Mouse (Mus musculus): ENCODE data around the gene Hlf. TPM values are rescaled to one million over a fixed set of nuclear protein-coding genes. Genes with fewer than 3 reads are reported as not detected.
A peak's percentile ranks its signal among the peaks of the same experiment; 100 is the strongest.

Gene Hlf
- polyA plus RNA-seq (2015; fragmentation: Nextera tagmentation; extraction: Ambion mirVana), result 0.79 and 2.1 TPM in 2 replicates

- under 1% methylated on average over 40 of the region's 40 CpGs for WGBS
- H3K27ac ChIP-seq (ENCODE audit: low read length), result no peak within 1 kb of the TSS
- H3K4me3 ChIP-seq (ENCODE audit: low read length), result peak within 1 kb of the TSS; percentile 52
- H3K36me3 ChIP-seq (ENCODE audit: control insufficient read depth, insufficient read depth, low read length), result no peaks in the 10 kb centered on the region
- peak within 1 kb of the TSS; percentile 54 for H3K9ac ChIP-seq (ENCODE audit: low read depth, low read length)
- H3K4me1 ChIP-seq (ENCODE audit: control insufficient read depth, insufficient read depth, low read length), result peaks cover 13% of the 10 kb centered on the region
- ATAC-seq, result peak; percentile 96
- H3K9me3 ChIP-seq (ENCODE audit: control insufficient read depth, low read length), result no peaks in the 10 kb centered on the region
- peak within 1 kb of the TSS; percentile 96 for H3K4me2 ChIP-seq (ENCODE audit: low read depth, low read length)
- H3K27me3 ChIP-seq (replicated peaks; ENCODE audit: control insufficient read depth, insufficient read depth, low read length), result peaks cover 10% of the 10 kb centered on the region; the same call in 1 of the 2 replicates
Observed at GRCm38 (mm10) chr11:90390817-90391173, at the start of gene Hlf. Gene Hlf, minus strand, starts transcription at chr11:90390895.

- no peak for ATAC-seq
- H3K4me1 ChIP-seq (ENCODE audit: control insufficient read depth, insufficient read depth, low read length), result no peaks in the 10 kb centered on the region
- 56% methylated on average over 5 of the region's 5 CpGs for WGBS
- no peak overlapping the region for H3K4me3 ChIP-seq (ENCODE audit: low read length)
- H3K9ac ChIP-seq (ENCODE audit: low read depth, low read length), result no peak overlapping the region
- H3K36me3 ChIP-seq (ENCODE audit: control insufficient read depth, insufficient read depth, low read length), result no peaks in the 10 kb centered on the region
- H3K27me3 ChIP-seq (replicated peaks; ENCODE audit: control insufficient read depth, insufficient read depth, low read length), result no peaks in the 10 kb centered on the region
- H3K27ac ChIP-seq (ENCODE audit: low read length), result no peak overlapping the region
- H3K4me2 ChIP-seq (ENCODE audit: low read depth, low read length), result no peak overlapping the region
- H3K9me3 ChIP-seq (ENCODE audit: control insufficient read depth, low read length), result no peaks in the 10 kb centered on the region
Observed at GRCm38 (mm10) chr11:90438768-90439167, 48.1 kb upstream of the Hlf start.

DNA sequence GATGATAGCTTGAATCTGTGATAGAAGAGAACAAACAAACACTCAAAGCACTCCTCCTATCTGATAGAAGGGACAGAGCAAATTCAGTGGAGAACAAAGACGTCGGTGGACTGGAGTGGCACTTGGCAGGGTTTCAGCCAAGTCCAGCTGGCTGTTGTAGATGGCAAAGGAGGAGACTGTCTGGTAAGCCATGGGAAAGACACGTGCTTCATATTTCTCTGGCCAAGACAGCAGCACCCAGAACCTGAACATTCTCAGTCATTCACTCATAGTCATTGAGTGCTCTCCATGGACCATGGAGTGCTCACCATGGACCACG, 34.5 kb upstream of the Hlf start:
- H3K9ac ChIP-seq (ENCODE audit: low read depth, low read length), result no peak overlapping the region
- H3K4me3 ChIP-seq (ENCODE audit: low read length), result no peak overlapping the region
- H3K27ac ChIP-seq (ENCODE audit: low read length), result no peak overlapping the region
- no peaks in the 10 kb centered on the region for H3K36me3 ChIP-seq (ENCODE audit: control insufficient read depth, insufficient read depth, low read length)
- H3K4me1 ChIP-seq (ENCODE audit: control insufficient read depth, insufficient read depth, low read length), result no peaks in the 10 kb centered on the region
- ATAC-seq, result no peak
- WGBS, result 87% methylated on average over 4 of the region's 4 CpGs
- H3K27me3 ChIP-seq (replicated peaks; ENCODE audit: control insufficient read depth, insufficient read depth, low read length), result no peaks in the 10 kb centered on the region
- no peak overlapping the region for H3K4me2 ChIP-seq (ENCODE audit: low read depth, low read length)
- no peaks in the 10 kb centered on the region for H3K9me3 ChIP-seq (ENCODE audit: control insufficient read depth, low read length)

DNA sequence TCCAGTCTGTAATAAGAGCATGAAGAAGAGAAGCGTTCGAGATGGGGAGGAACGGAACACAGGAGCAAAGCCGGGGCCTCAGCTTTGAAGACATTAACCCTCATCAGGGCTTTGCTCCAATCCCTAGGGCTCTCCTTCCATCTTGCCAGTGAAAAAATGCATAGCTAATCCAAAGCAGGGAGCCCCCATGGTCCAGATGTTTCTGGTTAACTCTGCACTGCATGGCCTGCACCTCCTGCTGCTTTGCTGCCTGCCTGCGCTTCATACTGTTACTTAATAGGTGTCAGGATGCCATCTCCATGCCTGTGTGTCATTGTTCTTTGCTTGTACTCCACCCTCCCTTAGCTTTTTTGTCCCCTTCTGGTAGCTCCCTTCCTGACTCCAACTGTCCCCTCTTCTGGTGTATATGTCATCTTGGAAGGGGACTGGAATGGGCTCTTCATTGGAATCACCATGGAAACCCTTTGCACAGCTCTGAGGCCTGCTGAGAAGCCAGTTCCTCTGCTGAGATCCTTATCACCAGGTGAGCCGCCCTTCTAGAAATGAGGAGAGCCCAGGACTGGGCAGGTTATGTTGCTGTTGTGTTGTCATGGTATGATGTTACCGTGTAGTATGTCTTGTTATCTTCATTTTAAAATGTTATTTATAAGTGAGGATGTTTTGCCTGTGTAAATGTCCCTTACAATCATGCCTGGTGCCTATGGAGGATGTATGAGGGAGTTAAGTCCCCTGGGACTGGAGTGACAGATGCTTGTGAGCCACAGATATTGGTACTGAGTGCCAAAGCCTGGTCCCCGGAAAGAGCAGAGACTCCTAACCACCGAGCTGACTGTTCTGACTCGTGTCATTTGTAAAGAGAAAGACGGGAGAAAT, 33.9 kb upstream of the Hlf start:
- no peak overlapping the region for H3K4me3 ChIP-seq (ENCODE audit: low read length)
- H3K9ac ChIP-seq (ENCODE audit: low read depth, low read length), result no peak overlapping the region
- WGBS, result 75% methylated on average over 11 of the region's 11 CpGs
- no peak overlapping the region for H3K27ac ChIP-seq (ENCODE audit: low read length)
- H3K4me2 ChIP-seq (ENCODE audit: low read depth, low read length), result no peak overlapping the region
- no peaks in the 10 kb centered on the region for H3K36me3 ChIP-seq (ENCODE audit: control insufficient read depth, insufficient read depth, low read length)
- ATAC-seq, result no peak
- H3K27me3 ChIP-seq (replicated peaks; ENCODE audit: control insufficient read depth, insufficient read depth, low read length), result no peaks in the 10 kb centered on the region
- H3K4me1 ChIP-seq (ENCODE audit: control insufficient read depth, insufficient read depth, low read length), result no peaks in the 10 kb centered on the region
- H3K9me3 ChIP-seq (ENCODE audit: control insufficient read depth, low read length), result no peaks in the 10 kb centered on the region

DNA sequence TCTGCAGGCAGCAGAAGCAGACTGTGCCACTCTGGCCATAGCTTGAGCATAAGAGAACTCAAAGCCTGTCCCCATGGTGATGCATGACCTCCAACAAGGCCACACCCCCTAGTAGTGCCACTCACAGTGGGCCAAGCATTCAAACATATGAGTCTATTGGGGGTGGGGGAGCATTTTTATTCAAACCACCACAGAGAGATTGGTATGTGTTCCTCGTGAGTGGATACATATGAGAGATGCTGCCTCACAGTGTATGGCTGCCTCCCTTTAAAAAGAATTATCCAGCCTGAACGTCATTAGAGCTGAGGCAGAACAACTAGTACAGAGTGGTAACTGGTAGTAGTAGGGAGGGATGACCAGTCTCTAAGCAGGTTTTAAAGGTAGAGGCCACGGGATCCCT, 33.2 kb upstream of the Hlf start:
- Histone ChIP-seq H3K4me1 (ENCODE audit: control insufficient read depth, insufficient read depth, low read length) (no peaks in the 10 kb centered on the region), H3K9me3 (ENCODE audit: control insufficient read depth, low read length) (no peaks in the 10 kb centered on the region), H3K36me3 (ENCODE audit: control insufficient read depth, insufficient read depth, low read length) (no peaks in the 10 kb centered on the region), H3K27me3 (replicated peaks; ENCODE audit: control insufficient read depth, insufficient read depth, low read length) (no peaks in the 10 kb centered on the region; the same call in 1 of the 2 replicates), H3K4me3 (ENCODE audit: low read length) (no peak overlapping the region), H3K27ac (ENCODE audit: low read length) (no peak overlapping the region), H3K4me2 (ENCODE audit: low read depth, low read length) (no peak overlapping the region), H3K9ac (ENCODE audit: low read depth, low read length) (no peak overlapping the region)
- no peak for ATAC-seq
- WGBS, result 69% methylated on average over 3 of the region's 3 CpGs

GRCm38 (mm10) chr11:90419706-90420105, 29.0 kb upstream of the Hlf start:
- no peak overlapping the region for H3K27ac ChIP-seq (ENCODE audit: low read length)
- no peaks in the 10 kb centered on the region for H3K9me3 ChIP-seq (ENCODE audit: control insufficient read depth, low read length)
- H3K9ac ChIP-seq (ENCODE audit: low read depth, low read length), result no peak overlapping the region
- no peak overlapping the region for H3K4me2 ChIP-seq (ENCODE audit: low read depth, low read length)
- no peak overlapping the region for H3K4me3 ChIP-seq (ENCODE audit: low read length)
- no peak for ATAC-seq
- H3K36me3 ChIP-seq (ENCODE audit: control insufficient read depth, insufficient read depth, low read length), result no peaks in the 10 kb centered on the region
- peaks cover 3% of the 10 kb centered on the region for H3K4me1 ChIP-seq (ENCODE audit: control insufficient read depth, insufficient read depth, low read length)
- H3K27me3 ChIP-seq (replicated peaks; ENCODE audit: control insufficient read depth, insufficient read depth, low read length), result no peaks in the 10 kb centered on the region; the same call in 1 of the 2 replicates
- whole genome bisulfite sequencing, result 90% methylated on average over 11 of the region's 11 CpGs

DNA sequence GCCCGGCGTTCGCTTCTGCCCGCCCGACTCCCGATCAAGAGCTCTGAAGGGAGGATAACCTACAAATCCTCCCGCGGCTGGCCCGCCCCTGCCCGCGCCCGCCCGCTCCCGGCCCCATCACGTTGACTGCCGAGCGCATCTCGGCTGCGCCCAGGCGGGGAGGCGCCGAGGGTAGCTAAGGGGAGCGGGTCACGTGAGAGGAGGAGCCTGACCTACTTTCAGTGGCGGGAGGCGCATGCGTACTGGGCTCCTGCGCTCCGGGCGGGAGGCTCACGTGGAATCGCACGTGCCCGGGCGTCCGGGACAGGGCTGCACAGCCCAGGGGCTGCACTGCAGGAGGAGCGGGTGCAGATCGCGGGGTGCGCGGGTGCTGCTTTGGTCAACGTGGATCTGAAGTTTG, 27.2 kb upstream of the Hlf start:
- Histone ChIP-seq H3K4me1 (ENCODE audit: control insufficient read depth, insufficient read depth, low read length) (peaks cover 3% of the 10 kb centered on the region), H3K4me2 (ENCODE audit: low read depth, low read length) (peak overlapping the region; percentile 68), H3K36me3 (ENCODE audit: control insufficient read depth, insufficient read depth, low read length) (no peaks in the 10 kb centered on the region), H3K27me3 (replicated peaks; ENCODE audit: control insufficient read depth, insufficient read depth, low read length) (no peaks in the 10 kb centered on the region; the same call in 1 of the 2 replicates), H3K9ac (ENCODE audit: low read depth, low read length) (0 out of 2 replicates have a peak overlapping the region, but pooled peaks have one; percentile 36), H3K4me3 (ENCODE audit: low read length) (peak overlapping the region; percentile 36), H3K27ac (ENCODE audit: low read length) (no peak overlapping the region), H3K9me3 (ENCODE audit: control insufficient read depth, low read length) (no peaks in the 10 kb centered on the region)
- peak; percentile 100 for ATAC-seq
- under 1% methylated on average over 42 of the region's 42 CpGs for WGBS

- Histone ChIP-seq H3K4me3 (ENCODE audit: low read length) (no peak overlapping the region), H3K4me1 (ENCODE audit: control insufficient read depth, insufficient read depth, low read length) (peaks cover 3% of the 10 kb centered on the region), H3K9ac (ENCODE audit: low read depth, low read length) (no peak overlapping the region), H3K36me3 (ENCODE audit: control insufficient read depth, insufficient read depth, low read length) (no peaks in the 10 kb centered on the region), H3K9me3 (ENCODE audit: control insufficient read depth, low read length) (no peaks in the 10 kb centered on the region), H3K4me2 (ENCODE audit: low read depth, low read length) (no peak overlapping the region), H3K27ac (ENCODE audit: low read length) (no peak overlapping the region), H3K27me3 (replicated peaks; ENCODE audit: control insufficient read depth, insufficient read depth, low read length) (no peaks in the 10 kb centered on the region; the same call in 1 of the 2 replicates)
- WGBS, result 73% methylated on average over 5 of the region's 5 CpGs
- ATAC-seq, result no peak
Observed at GRCm38 (mm10) chr11:90417011-90417410, 26.3 kb upstream of the Hlf start.

- Histone ChIP-seq H3K9me3 (ENCODE audit: control insufficient read depth, low read length) (no peaks in the 10 kb centered on the region), H3K27ac (ENCODE audit: low read length) (no peak overlapping the region), H3K36me3 (ENCODE audit: control insufficient read depth, insufficient read depth, low read length) (no peaks in the 10 kb centered on the region), H3K27me3 (replicated peaks; ENCODE audit: control insufficient read depth, insufficient read depth, low read length) (no peaks in the 10 kb centered on the region), H3K4me3 (ENCODE audit: low read length) (no peak overlapping the region), H3K4me1 (ENCODE audit: control insufficient read depth, insufficient read depth, low read length) (no peaks in the 10 kb centered on the region), H3K9ac (ENCODE audit: low read depth, low read length) (no peak overlapping the region), H3K4me2 (ENCODE audit: low read depth, low read length) (no peak overlapping the region)
- no peak for ATAC-seq
- WGBS, result 32% methylated on average over 6 of the region's 6 CpGs
Observed at GRCm38 (mm10) chr11:90398850-90399249, 8.2 kb upstream of the Hlf start.

Measured in intestine, embryonic 16.5 days (tissue).